Mouse (Mus musculus) liver, postnatal 0 days (tissue): ENCODE data around the gene Gm10260.

Experiments used
- CTCF ChIP-seq: sonication (generic); IDR thresholded peaks from 2 replicates; pipeline ENCODE4 v1.5.1; 2016; ENCODE audit warnings: antibody characterized with exemption, low read depth
- EP300 ChIP-seq: IDR thresholded peaks from 2 replicates; pipeline ENCODE4 v1.6.1; 2016; ENCODE audit warnings: antibody characterized with exemption, low read depth, mild to moderate bottlenecking

GRCm38 (mm10) chr13:97769205-97769604 is 8.8 kb upstream of the Gm10260 start:
- TF ChIP-seq CTCF (no peak), EP300 (no peak)
